Mouse (Mus musculus) MEL-GATA-1-ER (cell line): ENCODE results near the gene Amn.

Experiments used
- DNase-seq: peaks from one replicate; pipeline ENCODE4 v3.0.0-alpha.2; 2012; ENCODE audit warnings: low read depth; ENCODE audit errors: extremely low read depth

Gene Amn

DNA sequence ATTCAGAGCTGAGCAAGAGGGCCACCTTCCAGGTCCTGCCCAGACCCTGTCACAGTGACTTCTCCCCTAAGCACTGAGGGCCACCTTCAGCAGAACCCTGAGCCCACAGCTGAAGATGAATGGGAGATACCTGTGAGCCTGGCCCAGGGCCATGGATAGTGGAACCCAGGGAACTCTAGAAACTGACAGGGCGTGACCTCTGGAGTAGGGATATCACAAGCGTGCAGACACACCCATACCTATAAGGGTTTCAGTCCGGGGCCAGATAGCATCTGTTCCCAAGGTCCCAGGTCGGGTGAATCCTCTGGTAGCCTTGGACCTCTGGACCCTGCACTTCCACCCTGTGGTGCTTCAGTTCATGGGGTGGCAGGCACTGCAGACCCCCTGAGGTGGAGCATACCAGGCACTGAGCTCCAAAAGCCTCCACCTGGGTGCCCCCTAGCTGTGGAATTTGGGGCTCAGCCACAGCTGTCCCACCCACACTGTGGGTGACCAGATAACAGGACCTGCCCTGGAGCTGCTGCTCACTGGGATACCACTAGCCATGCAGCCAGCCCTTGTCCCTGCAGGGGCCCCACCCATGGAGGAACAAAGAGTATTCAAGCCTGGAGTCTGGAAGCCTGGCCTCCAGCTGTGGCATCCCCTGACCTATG, 3.1 kb upstream of the Amn start:
- no peak for DNase-seq

DNA sequence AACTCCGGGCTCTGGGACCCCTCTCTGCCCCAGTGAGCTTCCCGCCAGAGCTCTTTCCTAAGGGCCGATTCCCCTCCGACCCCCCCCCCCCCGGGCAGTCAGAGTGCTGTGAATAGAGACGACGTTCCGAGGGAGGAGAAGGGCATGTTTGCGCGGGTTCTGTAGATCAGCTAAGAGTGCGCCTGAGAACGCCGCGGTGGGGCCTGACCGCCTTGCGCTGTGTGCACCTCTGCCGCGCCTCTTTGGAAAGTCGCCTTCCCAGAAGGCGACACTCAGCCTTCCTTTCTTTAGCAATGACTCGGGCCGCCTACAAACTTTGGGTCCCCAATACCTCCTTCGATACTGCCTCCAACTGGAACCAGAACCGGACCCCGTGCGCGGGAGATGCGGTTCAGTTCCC, 511 bp downstream of the Amn start:
- DNase-seq: no peak

DNA sequence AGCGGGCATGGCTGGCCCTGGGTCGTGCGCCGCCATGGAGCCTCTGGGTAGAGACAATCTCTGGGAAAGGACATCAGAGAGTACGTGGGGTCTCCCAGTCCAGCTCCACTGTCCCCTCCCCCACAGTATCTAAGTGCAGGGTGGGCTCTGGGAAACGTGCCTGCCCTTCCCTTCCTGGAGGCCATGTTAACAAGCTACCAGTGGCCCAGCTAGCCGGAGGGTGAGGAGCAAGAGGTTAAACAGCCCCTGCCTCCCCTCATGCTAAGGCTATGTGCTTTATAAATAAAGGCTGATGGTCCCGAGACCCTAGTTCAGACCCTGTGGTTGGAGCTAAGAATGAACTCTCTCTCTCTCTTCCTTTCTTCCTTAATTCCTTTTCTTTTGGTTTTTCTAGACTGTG, 1.1 kb downstream of the Amn start:
- DNase-seq: no peak

DNA sequence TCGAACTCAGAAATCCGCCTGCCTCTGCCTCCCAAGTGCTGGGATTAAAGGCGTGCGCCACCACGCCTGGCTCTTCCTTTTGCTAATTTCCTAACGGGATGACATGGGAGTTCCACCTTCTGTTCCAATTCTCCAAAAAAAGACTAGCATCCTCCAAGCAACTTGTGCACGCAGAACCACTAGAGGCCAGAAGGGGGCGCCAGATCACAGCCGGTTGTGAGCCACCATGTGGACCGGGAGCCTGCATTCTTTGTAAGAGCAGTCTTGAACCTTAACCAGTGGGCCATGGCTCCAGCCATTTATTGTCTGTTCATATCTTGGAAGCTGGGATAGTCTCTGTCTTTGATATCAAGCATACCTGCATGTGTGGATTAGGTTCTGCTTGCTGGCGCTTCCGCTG, 1.5 kb downstream of the Amn start:
- DNase-seq: peak; percentile 31

DNA sequence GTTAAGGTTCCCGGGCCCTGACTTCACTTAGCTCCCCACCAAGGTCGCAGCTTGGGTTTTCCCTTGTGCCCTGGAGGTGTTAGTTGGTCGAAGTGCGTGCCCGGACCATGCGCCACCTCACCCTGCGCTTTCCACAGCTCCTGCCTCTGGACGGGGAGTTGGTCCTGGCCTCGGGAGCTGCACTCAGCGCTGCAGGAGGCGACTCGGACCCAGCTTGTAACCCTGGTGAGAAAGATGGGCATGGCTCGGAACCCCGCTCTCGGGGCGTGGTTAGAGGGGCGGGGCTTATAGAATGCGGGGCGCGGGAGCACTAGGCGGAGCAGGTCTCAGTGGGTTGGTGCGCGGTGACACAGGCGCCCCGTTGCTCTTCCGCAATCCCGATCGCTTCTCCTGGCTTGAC, 3.1 kb downstream of the Amn start:
- no peak for DNase-seq

DNA sequence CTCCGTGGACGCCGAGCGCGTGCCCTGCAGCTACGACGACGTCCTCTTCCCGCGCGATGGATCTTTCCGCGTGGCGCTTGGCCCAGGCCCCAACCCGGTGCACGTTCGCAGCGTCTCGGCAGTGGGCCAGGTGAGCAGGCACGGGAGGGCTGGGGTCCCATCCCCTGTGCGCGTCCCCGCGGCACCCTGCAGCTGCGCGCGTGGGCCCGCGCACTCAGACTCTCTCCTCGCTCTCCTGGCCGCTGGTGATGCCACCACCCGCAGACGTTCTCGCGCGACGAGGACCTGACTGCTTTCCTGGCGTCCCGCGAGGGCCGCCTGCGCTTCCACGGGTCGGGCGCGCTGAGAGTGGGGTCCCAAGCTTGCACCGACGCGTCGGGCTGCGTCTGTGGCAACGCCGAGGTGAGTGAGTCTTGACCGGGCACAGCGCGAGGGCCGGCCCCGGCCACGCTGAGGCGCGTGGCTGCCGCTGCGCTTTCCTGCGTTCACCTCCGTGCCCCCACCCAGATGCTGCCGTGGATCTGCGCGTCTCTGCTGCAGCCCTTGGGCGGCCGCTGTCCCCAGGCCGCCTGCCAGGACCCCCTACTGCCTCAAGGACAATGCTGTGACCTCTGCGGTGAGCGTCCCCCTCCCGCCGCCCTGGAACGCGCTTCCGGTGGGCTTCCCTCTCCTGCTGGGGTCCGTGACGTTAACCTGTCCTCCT, 3.7 kb downstream of the Amn start:
- DNase-seq: no peak

DNA sequence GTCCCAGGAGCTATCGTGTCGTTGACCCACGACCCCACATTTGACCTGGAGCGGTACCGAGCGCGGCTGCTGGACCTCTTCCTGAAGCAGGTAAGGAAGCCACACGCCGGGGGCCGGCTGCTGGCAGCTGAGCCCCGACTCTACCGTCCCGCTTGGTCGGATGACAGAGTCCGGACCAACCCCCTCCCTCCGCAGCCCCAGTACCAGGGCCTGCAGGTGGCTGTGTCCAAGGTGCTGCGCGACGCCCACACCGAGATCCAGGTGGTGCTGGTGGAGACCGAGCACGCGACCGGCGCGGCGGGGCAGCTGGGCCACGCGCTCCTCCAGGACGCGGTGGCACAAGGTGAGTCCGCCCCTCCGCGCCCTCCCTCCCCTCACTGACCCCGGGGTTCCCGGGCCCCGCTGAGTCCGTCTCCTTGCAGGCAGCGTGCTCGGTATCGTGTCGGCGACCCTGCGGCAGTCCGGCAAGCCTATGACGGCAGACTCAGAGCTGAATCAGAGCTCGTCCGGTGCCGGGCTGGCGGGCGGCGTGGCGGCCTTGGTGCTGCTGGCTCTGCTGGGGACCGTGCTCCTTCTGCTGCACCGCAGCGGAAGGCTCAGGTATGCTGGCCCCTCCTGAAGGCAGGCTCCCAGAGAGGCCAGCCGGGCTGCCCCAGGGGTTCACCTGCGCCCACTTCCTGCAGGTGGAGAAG, 4.4 kb downstream of the Amn start:
- DNase-seq: no peak

DNA sequence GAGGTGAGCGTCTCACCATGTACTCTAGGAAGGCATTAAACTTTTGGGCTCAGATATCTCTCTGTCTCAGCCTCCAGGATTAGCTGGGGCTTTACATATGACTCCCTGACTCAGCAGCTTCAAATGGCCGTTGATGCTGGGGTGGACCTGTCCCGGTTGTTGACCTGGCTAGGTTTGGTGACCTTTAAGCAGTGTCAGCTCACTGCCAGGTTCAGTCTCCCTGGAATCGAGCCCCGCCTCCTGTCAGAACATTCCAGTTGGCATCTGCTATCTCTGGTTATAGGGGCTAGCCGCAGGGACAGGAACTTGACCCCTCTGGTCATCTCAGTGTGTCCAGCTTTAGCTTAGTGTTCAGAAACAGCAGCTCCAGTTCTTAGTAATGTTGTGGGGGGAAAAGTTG, 5.5 kb downstream of the Amn start:
- DNase-seq: no peak

DNA sequence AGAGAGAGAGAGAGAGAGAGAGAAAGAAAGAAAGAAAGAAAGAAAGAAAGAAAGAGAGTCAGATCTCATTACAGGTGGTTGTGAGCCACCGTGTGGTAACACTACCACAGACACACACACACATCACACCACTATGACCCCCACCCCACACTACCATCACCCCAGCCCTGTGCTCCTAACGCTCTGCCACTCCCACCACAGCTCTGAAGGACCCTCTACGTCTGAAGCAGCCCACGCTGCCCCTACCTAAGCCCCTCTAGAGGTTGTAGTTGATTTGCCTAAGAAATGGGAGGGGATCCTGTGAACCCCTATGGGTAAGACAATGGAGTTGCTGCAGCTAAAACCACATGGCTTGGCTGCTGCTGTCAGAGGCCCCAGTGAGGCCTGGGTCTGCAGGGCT, 12.7 kb downstream of the Amn start:
- DNase-seq: no peak

DNA sequence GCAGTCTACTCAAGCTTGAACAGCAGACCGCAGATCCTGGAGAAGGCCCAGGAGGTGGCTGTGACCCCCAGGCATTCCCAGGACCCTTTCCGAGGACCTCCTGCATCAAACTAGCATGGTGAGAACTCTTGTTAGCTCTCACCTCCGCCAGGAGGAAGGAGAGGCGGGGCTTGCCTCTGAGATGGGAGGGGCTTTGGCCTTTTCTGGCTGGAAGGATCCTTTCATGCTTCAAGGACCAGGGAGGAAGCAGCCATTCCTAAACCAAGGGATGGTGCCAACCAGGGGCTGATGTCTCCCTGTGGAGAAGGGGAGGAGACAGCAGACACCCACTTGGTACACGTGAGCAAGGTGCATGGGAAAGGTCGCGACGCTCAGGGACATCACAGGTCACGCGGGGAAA, 13.6 kb downstream of the Amn start:
- DNase-seq: no peak

DNA sequence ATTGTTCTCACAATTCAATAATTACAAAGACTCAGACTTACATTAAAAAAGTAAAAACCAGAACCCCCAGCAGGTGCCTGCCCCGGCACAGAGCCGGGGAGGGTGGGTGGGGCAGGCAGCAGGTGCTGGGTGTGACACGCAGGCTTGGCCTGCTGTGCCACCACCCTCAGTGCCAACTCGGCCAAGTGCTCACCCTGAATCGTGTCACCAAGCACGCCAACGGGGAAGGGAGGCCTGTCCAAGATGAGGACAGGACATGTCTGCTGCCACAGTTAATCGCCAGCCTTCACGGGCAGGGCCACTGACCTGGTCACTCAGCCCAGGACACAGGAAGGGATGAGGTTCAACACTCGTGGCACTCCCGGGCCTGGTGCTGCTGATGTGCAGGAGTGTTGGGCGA, 22.1 kb downstream of the Amn start:
- DNase-seq: no peak

DNA sequence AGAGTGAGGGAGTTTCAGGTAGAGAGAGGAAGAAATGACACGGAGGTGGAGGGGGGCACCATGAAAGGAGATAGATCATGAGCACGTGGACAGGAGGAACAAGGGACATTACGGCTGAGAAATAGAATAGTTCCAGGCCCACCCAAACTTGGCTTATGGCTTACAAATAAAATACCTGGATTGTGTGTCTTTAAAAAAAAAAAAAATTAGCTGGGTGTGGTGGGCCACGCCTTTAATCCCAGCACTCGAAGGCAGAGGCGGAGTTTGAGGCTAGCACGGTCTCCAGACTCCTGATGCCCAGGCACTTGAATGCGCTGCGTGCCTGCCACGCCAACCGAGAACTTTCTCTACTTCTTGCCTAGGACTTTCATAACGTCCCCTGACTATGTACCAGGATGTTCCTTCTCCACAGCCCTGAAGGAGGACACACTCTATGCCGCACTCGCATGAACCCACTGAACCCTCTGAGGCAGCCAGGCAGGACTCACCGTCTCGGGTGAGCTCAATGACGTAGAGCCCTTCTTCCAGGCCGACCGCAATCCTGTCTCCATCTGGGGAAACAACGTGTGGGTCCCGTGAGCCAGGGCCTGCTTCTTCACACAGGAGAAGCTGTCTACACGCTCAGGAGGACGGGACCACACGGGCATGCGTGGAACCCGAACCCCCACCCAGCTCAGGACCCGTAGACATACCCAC, 30.6 kb downstream of the Amn start:
- no peak for DNase-seq

DNA sequence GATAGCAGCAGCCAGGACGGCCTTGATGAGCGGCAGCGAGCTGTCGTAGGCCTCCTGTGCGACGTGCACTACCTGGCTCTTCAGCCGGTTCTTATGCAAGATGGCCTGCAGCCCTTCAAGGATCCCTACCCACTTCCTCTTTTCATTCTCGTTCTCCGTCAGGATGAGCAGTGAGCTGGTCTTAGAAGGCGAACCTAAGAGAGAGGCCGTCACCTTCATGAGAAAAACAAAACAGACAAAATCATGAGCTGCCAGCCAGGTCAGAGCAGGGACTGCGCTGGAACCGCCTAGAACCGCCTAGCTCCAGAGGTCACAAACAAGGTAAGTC, 31.1 kb downstream of the Amn start:
- DNase-seq: peak; percentile 11

DNA sequence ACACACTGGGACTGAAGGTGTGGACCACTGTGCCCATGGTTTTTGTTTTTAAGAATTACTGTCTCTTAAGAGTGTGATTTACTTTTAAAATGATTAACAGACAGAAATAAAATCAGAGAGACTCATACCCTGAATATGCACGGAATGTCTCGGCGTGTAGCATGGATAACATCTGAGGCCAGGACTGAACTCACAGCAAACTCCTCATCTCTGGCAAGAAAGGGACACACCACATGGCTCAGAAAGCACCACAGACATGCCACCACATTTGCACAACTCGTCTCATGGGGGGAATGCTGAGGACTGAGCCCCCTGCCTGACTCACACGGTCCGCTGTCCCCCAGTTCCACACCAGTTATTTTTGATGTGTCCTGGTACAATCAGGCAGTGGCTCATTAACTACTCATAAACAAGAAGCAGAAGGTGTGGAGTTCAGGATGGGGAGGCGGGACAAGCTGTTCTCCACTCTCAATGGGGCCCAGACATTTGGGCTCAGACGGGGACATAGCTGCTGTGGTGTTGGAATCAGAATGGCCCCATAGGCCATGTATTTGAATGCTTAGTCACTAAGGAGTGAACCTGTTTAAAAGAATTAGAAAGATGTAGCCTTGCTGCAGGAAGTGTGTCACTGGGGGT, 32.9 kb downstream of the Amn start:
- DNase-seq: no peak

DNA sequence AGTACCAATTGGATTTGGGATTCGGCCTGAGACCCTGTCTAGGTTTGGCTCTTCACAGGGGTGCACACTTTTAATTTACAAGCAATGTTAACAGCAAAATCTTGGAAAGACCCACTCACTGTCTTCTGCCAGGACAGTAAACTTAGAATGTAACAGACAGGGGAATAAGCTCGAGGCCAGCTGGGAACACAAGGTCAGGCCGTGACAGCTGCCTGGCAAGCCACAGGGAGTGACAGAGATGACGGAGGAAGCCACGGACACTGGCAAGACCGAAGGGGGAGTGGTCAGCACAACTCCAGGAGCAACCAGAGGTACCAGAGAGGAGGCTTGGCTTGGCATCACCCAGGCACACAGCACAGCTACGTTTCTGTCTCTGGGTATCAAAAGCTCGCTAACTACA, 35.9 kb downstream of the Amn start:
- no peak for DNase-seq

DNA sequence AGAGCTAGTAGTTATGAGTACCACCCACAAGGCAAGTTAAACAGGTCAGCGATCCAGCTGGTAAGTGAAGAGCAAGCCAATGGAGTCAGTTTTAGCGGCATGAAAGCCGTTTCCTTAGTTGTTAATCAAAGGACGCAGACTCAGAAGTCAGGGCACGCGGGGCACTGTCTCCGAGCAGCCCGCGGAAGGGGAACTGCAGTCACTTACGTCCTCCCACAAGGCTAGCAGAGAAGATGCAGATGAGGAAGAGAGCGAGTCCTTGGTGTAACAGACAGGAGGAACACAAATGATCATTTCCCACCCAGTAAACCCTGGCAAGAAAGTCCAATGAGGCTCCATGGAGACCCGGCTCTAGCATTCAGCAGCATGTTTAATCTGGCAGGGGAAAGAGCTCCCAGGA, 38.4 kb downstream of the Amn start:
- DNase-seq: no peak

DNA sequence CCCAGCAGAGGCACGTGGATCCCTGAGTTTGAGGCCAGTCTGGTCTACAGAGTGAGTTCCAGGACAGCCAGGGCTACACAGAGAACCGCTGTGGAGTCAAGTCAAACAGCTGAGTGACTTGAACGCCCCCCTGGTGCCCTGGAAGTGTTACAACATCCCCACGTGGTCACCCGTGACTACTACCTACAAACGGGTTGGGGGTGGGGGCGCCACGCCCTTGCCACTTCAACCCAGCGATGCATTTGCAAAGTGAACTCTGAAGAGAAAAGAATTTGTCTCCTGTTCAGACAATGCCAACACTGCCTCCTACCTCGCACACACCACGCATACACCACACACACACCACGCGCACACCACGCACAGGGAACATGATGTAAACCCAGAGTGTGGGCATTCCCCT, 39.0 kb downstream of the Amn start:
- no peak for DNase-seq

DNA sequence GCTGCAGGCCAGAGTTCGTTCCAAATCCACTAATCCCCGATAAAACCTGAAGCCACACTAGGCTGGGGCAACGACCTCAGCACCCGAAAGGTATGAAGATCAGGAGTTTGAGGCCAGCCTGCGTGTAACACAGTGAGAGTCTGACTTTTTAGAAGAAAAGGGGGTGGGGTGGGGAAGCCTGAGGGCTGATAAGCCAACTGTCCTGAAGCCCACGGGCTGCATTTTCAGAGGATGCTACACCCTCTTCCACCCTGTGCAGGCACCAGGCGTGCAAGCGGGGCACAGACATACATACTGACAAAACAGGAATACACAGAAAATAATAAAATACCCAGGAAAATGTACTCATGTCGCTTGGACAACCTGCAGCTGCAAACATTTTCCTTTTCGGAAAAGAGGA, 40.9 kb downstream of the Amn start:
- no peak for DNase-seq

DNA sequence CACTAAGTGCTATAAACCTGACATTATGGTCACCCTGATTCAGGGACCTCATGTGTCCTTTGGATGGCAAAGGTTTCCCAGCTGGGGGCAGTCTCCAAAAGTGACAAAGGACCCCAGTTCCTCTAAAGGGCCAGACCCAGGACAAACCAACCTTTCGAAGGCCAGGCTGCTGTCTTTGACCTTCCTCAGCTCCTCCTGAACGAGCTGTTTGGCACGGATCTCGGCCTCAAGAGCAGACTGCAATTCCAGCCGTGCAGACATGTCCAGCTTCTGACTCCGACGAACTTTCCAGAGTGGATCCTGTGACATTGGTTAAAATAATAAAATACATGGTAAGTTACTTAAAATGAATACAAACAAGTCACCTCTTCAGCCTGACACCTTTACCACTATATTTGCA, 43.4 kb downstream of the Amn start:
- no peak for DNase-seq

DNA sequence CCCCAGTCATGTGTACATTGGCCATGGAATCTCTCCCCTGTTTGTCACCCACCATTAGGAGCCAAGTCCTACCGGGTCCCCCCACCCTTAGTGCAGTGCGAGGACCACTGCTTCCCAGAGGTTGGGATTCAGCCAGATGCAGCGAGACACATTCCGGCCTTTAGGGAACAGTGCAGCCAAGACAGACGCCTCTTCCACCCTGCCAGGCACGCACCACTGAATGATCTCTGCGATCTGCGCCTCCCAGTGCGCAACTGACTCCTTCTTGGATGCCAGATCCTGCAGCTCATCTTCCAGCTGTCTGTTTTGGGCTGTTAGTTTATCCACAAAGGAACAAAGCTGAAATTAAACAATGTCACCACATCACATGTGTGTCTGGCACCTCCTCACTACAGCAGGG, 46.8 kb downstream of the Amn start:
- DNase-seq: no peak

DNA sequence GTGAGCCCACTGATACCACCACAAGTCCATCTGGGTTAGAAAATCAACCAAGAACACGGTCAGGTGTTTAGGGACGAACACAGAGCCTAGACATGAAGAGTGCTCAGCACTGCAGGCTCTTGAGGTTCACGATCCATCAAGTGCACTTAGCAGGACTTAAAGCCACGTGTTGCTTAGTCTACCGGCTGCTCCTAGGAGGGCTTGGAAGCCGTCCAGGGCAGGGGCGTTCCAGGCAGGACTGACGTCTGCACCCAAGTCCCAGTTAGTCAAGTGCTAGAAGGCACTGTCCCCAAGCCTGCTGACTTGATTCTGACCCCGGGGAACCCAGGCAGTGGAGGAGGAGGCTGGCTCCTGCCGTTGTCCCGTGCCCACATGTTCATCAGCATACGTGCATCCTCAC, 49.7 kb downstream of the Amn start:
- no peak for DNase-seq

DNA sequence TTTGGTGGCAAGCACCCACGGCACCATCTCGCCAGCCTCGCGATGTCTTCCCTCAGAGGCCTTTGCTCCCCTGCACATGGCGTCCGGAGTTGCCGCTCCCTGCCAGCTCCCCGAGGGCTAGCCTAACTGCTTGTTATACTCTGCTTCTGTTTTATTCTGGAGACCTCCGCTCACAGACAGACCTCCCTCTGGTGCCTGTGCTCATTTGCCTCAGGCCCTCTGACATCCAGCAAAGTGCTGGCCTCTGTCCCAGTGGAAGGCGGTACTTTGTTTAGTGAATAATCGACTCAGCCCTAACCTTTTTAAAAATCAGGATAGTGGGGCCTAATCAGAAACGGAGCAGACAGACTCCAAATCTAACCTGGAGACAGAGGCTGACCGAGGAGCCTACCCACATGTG, 50.9 kb downstream of the Amn start:
- no peak for DNase-seq
